Mouse (Mus musculus): ENCODE data around the gene Zfyve28. TPM values are rescaled to one million over a fixed set of nuclear protein-coding genes. Genes with fewer than 3 reads are reported as not detected.

Gene Zfyve28
- polyA plus RNA-seq, 1 experiment from 2014 or later, result 0.62 TPM

GRCm38 (mm10) chr5:34235898-34236420 lies 52.3 kb downstream of the Zfyve28 start:
- no peak for ATAC-seq (ENCODE audit: insufficient number of reproducible peaks, insufficient read depth, low FRiP score, low read depth)
- Histone ChIP-seq H3K4me3 (ENCODE audit: low read depth, low read length) (no peak overlapping the region), H3K9me3 (ENCODE audit: control insufficient read depth, low read depth, low read length) (no peaks in the 10 kb centered on the region), H3K27me3 (ENCODE audit: control insufficient read depth, insufficient read depth, low read length) (no peaks in the 10 kb centered on the region), H3K4me1 (ENCODE audit: control insufficient read depth, insufficient read depth, low read length) (no peaks in the 10 kb centered on the region), H3K9ac (replicated peaks; ENCODE audit: low read depth, low read length) (no peak overlapping the region), H3K27ac (ENCODE audit: low read length) (no peak overlapping the region), H3K4me2 (replicated peaks; ENCODE audit: low read depth, low read length) (no peak overlapping the region), H3K36me3 (ENCODE audit: control insufficient read depth, insufficient read depth, low read length) (no peaks in the 10 kb centered on the region)
- WGBS, result 53% methylated on average over 10 of the region's 10 CpGs

- H3K9ac ChIP-seq (replicated peaks; ENCODE audit: low read depth, low read length), result no peak overlapping the region
- no peak overlapping the region for H3K27ac ChIP-seq (ENCODE audit: low read length)
- H3K4me2 ChIP-seq (replicated peaks; ENCODE audit: low read depth, low read length), result no peak overlapping the region
- 55% methylated on average over 4 of the region's 4 CpGs for WGBS
- H3K36me3 ChIP-seq (ENCODE audit: control insufficient read depth, insufficient read depth, low read length), result no peaks in the 10 kb centered on the region
- no peaks in the 10 kb centered on the region for H3K9me3 ChIP-seq (ENCODE audit: control insufficient read depth, low read depth, low read length)
- H3K27me3 ChIP-seq (ENCODE audit: control insufficient read depth, insufficient read depth, low read length), result no peaks in the 10 kb centered on the region
- no peaks in the 10 kb centered on the region for H3K4me1 ChIP-seq (ENCODE audit: control insufficient read depth, insufficient read depth, low read length)
- no peak for ATAC-seq (ENCODE audit: insufficient number of reproducible peaks, insufficient read depth, low FRiP score, low read depth)
- no peak overlapping the region for H3K4me3 ChIP-seq (ENCODE audit: low read depth, low read length)
Measured at GRCm38 (mm10) chr5:34235056-34235455, 53.2 kb downstream of the Zfyve28 start.

GRCm38 (mm10) chr5:34233221-34233515 lies 55.1 kb downstream of the Zfyve28 start:
- Histone ChIP-seq H3K27me3 (ENCODE audit: control insufficient read depth, insufficient read depth, low read length) (no peaks in the 10 kb centered on the region), H3K9ac (replicated peaks; ENCODE audit: low read depth, low read length) (no peak overlapping the region), H3K4me3 (ENCODE audit: low read depth, low read length) (no peak overlapping the region), H3K9me3 (ENCODE audit: control insufficient read depth, low read depth, low read length) (no peaks in the 10 kb centered on the region), H3K36me3 (ENCODE audit: control insufficient read depth, insufficient read depth, low read length) (no peaks in the 10 kb centered on the region), H3K4me2 (replicated peaks; ENCODE audit: low read depth, low read length) (no peak overlapping the region), H3K4me1 (ENCODE audit: control insufficient read depth, insufficient read depth, low read length) (no peaks in the 10 kb centered on the region), H3K27ac (ENCODE audit: low read length) (no peak overlapping the region)
- no peak for ATAC-seq (ENCODE audit: insufficient number of reproducible peaks, insufficient read depth, low FRiP score, low read depth)
- WGBS, result 82% methylated on average over 6 of the region's 6 CpGs

- H3K9ac ChIP-seq (replicated peaks; ENCODE audit: low read depth, low read length), result no peak overlapping the region
- no peaks in the 10 kb centered on the region for H3K36me3 ChIP-seq (ENCODE audit: control insufficient read depth, insufficient read depth, low read length)
- H3K4me3 ChIP-seq (ENCODE audit: low read depth, low read length), result no peak overlapping the region
- no peaks in the 10 kb centered on the region for H3K4me1 ChIP-seq (ENCODE audit: control insufficient read depth, insufficient read depth, low read length)
- H3K27me3 ChIP-seq (ENCODE audit: control insufficient read depth, insufficient read depth, low read length), result no peaks in the 10 kb centered on the region
- no peak for ATAC-seq (ENCODE audit: insufficient number of reproducible peaks, insufficient read depth, low FRiP score, low read depth)
- H3K27ac ChIP-seq (ENCODE audit: low read length), result no peak overlapping the region
- no peak overlapping the region for H3K4me2 ChIP-seq (replicated peaks; ENCODE audit: low read depth, low read length)
- 74% methylated on average over 8 of the region's 8 CpGs for WGBS
- H3K9me3 ChIP-seq (ENCODE audit: control insufficient read depth, low read depth, low read length), result no peaks in the 10 kb centered on the region
Measured at GRCm38 (mm10) chr5:34232481-34233220, 55.6 kb downstream of the Zfyve28 start.

GRCm38 (mm10) chr5:34231901-34232300 lies 56.3 kb downstream of the Zfyve28 start:
- Histone ChIP-seq H3K27me3 (ENCODE audit: control insufficient read depth, insufficient read depth, low read length) (no peaks in the 10 kb centered on the region), H3K4me2 (replicated peaks; ENCODE audit: low read depth, low read length) (no peak overlapping the region), H3K9me3 (ENCODE audit: control insufficient read depth, low read depth, low read length) (no peaks in the 10 kb centered on the region), H3K27ac (ENCODE audit: low read length) (no peak overlapping the region), H3K9ac (replicated peaks; ENCODE audit: low read depth, low read length) (no peak overlapping the region), H3K36me3 (ENCODE audit: control insufficient read depth, insufficient read depth, low read length) (no peaks in the 10 kb centered on the region), H3K4me1 (ENCODE audit: control insufficient read depth, insufficient read depth, low read length) (no peaks in the 10 kb centered on the region), H3K4me3 (ENCODE audit: low read depth, low read length) (no peak overlapping the region)
- 86% methylated on average over 6 of the region's 6 CpGs for WGBS
- no peak for ATAC-seq (ENCODE audit: insufficient number of reproducible peaks, insufficient read depth, low FRiP score, low read depth)

- Histone ChIP-seq H3K9me3 (ENCODE audit: control insufficient read depth, low read depth, low read length) (no peaks in the 10 kb centered on the region), H3K27ac (ENCODE audit: low read length) (no peak overlapping the region), H3K27me3 (ENCODE audit: control insufficient read depth, insufficient read depth, low read length) (no peaks in the 10 kb centered on the region), H3K4me1 (ENCODE audit: control insufficient read depth, insufficient read depth, low read length) (no peaks in the 10 kb centered on the region), H3K9ac (replicated peaks; ENCODE audit: low read depth, low read length) (no peak overlapping the region), H3K4me2 (replicated peaks; ENCODE audit: low read depth, low read length) (no peak overlapping the region), H3K4me3 (ENCODE audit: low read depth, low read length) (no peak overlapping the region), H3K36me3 (ENCODE audit: control insufficient read depth, insufficient read depth, low read length) (no peaks in the 10 kb centered on the region)
- 73% methylated on average over 9 of the region's 9 CpGs for WGBS
- ATAC-seq (ENCODE audit: insufficient number of reproducible peaks, insufficient read depth, low FRiP score, low read depth), result no peak
Measured at GRCm38 (mm10) chr5:34230599-34231485, 57.4 kb downstream of the Zfyve28 start.

- 91% methylated on average over 5 of the region's 5 CpGs for WGBS
- H3K9me3 ChIP-seq (ENCODE audit: control insufficient read depth, low read depth, low read length), result no peaks in the 10 kb centered on the region
Measured at GRCm38 (mm10) chr5:34229503-34229902, 58.7 kb downstream of the Zfyve28 start.

GRCm38 (mm10) chr5:34225516-34225915 lies 62.7 kb downstream of the Zfyve28 start:
- no peak overlapping the region for H3K27ac ChIP-seq (ENCODE audit: low read length)
- H3K4me2 ChIP-seq (replicated peaks; ENCODE audit: low read depth, low read length), result no peak overlapping the region
- WGBS, result 95% methylated on average over 2 of the region's 2 CpGs
- H3K4me3 ChIP-seq (ENCODE audit: low read depth, low read length), result no peak overlapping the region
- H3K27me3 ChIP-seq (ENCODE audit: control insufficient read depth, insufficient read depth, low read length), result no peaks in the 10 kb centered on the region
- H3K9ac ChIP-seq (replicated peaks; ENCODE audit: low read depth, low read length), result no peak overlapping the region
- no peaks in the 10 kb centered on the region for H3K36me3 ChIP-seq (ENCODE audit: control insufficient read depth, insufficient read depth, low read length)
- no peaks in the 10 kb centered on the region for H3K9me3 ChIP-seq (ENCODE audit: control insufficient read depth, low read depth, low read length)
- no peaks in the 10 kb centered on the region for H3K4me1 ChIP-seq (ENCODE audit: control insufficient read depth, insufficient read depth, low read length)
- ATAC-seq (ENCODE audit: insufficient number of reproducible peaks, insufficient read depth, low FRiP score, low read depth), result no peak

More at GRCm38 (mm10) chr5:34229503-34229902, 58.7 kb downstream of the Zfyve28 start:
- no peak overlapping the region for H3K4me2 ChIP-seq (replicated peaks; ENCODE audit: low read depth, low read length)
- no peak for ATAC-seq (ENCODE audit: insufficient number of reproducible peaks, insufficient read depth, low FRiP score, low read depth)
- H3K4me1 ChIP-seq (ENCODE audit: control insufficient read depth, insufficient read depth, low read length), result no peaks in the 10 kb centered on the region
- no peak overlapping the region for H3K27ac ChIP-seq (ENCODE audit: low read length)
- no peak overlapping the region for H3K4me3 ChIP-seq (ENCODE audit: low read depth, low read length)
- no peak overlapping the region for H3K9ac ChIP-seq (replicated peaks; ENCODE audit: low read depth, low read length)
- no peaks in the 10 kb centered on the region for H3K36me3 ChIP-seq (ENCODE audit: control insufficient read depth, insufficient read depth, low read length)
- H3K27me3 ChIP-seq (ENCODE audit: control insufficient read depth, insufficient read depth, low read length), result no peaks in the 10 kb centered on the region

All from stomach, embryonic 14.5 days (tissue).